Mouse (Mus musculus) layer of hippocampus, adult 2 months (tissue): ENCODE data around the gene Ly6g5b. TPM values are rescaled to one million over a fixed set of nuclear protein-coding genes. Genes with fewer than 3 reads are reported as not detected.

ENCODE experiments used
- DNase-seq, 2 experiments: peaks; one replicate each; pipeline ENCODE4 v3.0.0; 2022; ENCODE audit warnings: low spot score in 2 of 2
- H3K27ac ChIP-seq: fragments of 200-600 bp; 2 replicates; pipeline ENCODE4 v1.8.1; 2022
- H3K4me3 ChIP-seq: fragments of 200-600 bp; 2 replicates; pipeline ENCODE4 v1.8.1; 2022; ENCODE audit warnings: mild to moderate bottlenecking
- CTCF ChIP-seq: fragments of 200-600 bp; conservative IDR thresholded peaks from 2 replicates; pipeline ENCODE4 v1.8.1; 2022; ENCODE audit warnings: antibody characterized with exemption, mild to moderate bottlenecking, moderate library complexity
- total RNA-seq, 2 experiments: library from RNA; stranded (reverse); gene quantifications; 2 replicates each; pipeline ENCODE4 v1.2.3; 2021

Gene Ly6g5b
- total RNA-seq, 2 experiments from 2014 or later: 0.54 TPM; not detected in 1

DNA sequence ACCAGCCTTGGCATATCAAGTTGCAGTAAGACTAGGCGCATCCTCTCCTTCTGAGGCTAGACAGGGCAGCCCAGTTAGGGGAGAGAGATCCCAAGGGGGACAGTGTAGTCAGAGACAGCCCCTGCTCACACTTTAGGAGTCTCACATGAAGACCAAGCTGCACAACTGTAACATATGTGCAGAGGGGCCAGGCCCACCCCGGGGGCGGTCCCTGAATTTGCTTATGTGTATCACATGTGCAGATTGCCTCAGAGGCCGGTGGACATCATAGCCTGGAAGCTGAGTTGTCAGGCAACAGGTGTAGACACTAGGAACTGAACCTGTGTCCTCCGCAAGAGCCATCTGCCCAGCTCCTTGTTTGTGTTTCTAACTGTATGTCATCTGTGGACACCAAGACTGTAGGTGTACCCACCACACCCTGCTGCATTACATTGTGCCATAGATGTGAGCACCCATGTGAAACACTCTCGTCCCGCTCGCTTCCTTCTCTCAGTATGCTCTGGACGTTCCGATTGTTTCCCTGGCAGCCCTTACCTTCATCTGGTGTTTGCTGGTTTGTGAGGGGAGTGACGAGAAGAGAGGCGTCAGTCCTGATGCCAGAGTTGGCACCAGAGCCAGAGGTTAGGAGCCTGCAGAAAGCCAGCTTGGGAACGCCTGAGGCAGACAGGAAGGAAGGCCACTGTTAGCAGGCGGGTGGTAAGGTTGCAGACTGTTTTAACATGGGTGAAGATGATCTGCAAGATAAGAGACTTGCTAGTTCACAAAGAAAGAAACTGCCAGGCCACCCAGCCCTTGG, 22.6 kb downstream of the Ly6g5b start:
- TF ChIP-seq CTCF: no peak
- DNase-seq: no peak

DNA sequence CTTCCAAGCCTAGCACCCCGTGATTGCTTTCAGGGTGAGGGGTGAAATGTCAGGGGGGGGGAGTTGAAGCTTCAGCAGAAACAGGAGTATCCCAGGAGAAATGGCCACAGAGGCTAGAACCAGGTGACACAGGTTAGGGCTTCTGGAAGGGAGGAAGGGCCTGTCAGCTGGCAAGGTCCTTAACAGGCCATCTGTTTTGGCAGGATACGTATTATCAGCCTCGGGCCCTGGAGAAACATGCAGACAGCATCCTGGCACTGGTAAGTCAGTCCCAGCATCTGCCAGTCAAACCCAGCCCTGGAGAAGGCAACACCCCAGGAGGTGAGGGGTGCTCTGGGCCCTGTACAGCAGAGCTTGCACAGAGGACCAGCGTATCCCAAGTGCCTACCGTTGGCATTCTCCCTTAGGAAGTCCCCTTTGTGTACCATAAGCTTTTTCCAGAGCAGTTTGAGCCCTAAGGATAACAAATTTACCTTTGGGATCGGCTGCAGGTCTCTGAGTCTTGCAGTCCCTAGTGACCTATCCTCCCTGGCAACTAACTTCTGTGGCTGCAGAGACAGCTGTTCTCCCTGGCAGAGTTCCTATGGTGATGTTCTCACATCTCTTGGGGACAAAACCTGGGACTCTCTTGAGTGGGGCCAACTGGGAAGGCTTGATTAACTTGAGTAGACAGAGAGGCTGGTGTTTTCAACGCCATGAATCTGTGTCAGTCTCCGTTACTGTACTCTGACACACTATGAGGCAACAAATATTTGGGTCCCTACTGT, 24.9 kb downstream of the Ly6g5b start:
- Histone ChIP-seq H3K27ac (peak overlapping the region; percentile 100), H3K4me3 (peak overlapping the region; percentile 82)
- DNase-seq: no peak
- no peak for TF ChIP-seq CTCF

More for the DNA sequence above, 22.6 kb downstream of the Ly6g5b start:
- Histone ChIP-seq H3K27ac (peak overlapping the region; percentile 25; the same call in 1 of the 2 replicates), H3K4me3 (no peak overlapping the region; the same call in 1 of the 2 replicates)

DNA sequence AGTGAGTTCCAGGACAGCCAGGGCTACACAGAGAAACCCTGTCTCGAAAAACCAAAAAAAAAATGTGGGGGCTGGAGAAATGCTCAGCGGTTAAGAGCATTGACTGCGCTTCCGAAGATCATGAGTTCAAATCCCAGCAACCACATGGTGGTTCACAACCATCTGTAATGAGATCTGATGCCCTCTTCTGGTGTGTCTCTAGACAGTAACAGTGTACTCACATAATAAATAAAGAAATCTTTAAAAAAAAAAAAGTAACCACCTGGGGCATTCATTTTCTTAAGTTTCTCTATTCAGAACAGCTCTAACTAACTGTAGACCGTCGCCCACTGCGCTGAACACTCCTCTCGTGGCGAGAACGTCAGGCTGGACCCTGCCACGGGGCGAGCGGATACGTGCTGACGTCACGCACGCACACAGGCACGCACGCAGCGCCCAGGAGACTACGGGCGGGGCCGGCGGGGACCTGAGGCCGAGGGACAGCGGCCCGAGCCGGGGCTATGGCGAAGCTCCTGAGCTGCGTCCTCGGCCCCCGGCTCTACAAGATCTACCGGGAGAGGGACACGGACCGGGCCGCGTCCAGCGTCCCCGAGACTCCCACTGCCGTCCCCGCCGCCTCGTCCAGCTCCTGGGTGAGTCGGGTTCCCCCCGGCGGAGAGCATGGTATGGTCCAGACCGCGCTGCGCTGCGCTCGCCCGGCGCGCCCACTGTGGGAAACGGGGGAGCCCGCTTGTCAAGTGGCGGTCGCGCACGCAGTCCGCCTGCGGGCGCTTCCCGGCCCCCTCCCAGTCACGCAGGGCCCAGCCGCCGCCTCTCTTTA, 26.2 kb downstream of the Ly6g5b start, which contains the start of gene Abhd16a:
Abhd16a (plus strand) TSS at position 439 of the 820 bp plus-strand sequence.
- DNase-seq: peak; percentile 93
- H3K4me3 ChIP-seq: peak within 1 kb of the TSS; percentile 82

DNA sequence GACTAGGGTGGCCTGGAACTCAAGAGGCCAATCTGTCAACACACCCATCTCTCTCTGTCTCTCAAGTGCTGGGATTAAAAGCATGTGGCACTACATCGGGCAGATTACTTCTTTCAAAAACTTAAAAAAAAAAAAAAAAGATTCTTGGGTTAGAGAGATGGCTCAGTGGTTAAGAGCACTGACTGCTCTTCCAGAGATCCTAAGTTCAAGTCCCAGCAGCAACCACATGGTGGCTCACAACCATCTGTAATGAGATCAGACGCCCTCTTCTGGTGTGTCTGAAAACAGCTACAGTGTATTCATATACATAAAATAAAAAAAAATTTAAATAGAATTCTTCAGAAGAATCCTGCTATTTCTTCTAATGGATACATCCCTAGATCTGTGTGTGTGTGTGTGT, 27.1 kb downstream of the Ly6g5b start:
- peak; percentile 71 for TF ChIP-seq CTCF
- Histone ChIP-seq H3K4me3 (no peak overlapping the region), H3K27ac (no peak overlapping the region)
- no peak for DNase-seq

More for the DNA sequence above, 26.2 kb downstream of the Ly6g5b start, which contains the start of gene Abhd16a:
- H3K27ac ChIP-seq: peak within 1 kb of the TSS; percentile 100
- peak; percentile 61 for TF ChIP-seq CTCF

GRCm38 (mm10) chr17:35085208-35085865, 29.9 kb downstream of the Ly6g5b start, which contains the start of gene Ly6g6f:
Ly6g6f (minus strand) TSS chr17:35085610.
- no peak within 1 kb of the TSS for H3K27ac ChIP-seq
- no peak for DNase-seq
- TF ChIP-seq CTCF: no peak
- no peak within 1 kb of the TSS for H3K4me3 ChIP-seq

DNA sequence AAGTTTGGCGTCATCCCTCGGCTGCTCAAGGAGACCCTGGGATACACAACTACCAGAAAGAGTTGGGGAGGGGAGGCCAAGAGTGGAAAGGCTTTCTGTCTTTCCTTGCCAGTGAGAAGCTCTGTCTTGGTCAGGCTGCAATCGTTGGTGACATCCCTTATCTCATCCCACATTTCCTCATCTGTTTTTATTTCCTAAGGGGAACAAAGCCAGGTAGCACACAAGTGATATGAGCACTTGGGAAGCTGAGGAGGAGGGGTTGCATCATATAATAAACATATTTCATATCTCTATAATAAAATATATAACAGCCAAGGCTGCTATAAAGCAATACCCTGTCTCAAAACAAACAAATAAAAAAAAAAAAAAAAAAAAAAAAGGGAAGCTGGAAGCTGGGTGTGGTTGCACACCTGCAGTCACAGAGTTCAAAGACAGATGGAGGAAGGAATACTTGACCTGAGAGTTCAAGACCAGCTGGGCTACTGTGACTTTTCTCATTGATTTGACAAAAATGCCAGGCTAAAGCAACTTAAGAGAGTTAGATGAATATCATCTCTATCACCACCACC, 31.2 kb downstream of the Ly6g5b start:
- DNase-seq: no peak
- no peak for TF ChIP-seq CTCF
- H3K4me3 ChIP-seq: no peak overlapping the region
- no peak overlapping the region for H3K27ac ChIP-seq

DNA sequence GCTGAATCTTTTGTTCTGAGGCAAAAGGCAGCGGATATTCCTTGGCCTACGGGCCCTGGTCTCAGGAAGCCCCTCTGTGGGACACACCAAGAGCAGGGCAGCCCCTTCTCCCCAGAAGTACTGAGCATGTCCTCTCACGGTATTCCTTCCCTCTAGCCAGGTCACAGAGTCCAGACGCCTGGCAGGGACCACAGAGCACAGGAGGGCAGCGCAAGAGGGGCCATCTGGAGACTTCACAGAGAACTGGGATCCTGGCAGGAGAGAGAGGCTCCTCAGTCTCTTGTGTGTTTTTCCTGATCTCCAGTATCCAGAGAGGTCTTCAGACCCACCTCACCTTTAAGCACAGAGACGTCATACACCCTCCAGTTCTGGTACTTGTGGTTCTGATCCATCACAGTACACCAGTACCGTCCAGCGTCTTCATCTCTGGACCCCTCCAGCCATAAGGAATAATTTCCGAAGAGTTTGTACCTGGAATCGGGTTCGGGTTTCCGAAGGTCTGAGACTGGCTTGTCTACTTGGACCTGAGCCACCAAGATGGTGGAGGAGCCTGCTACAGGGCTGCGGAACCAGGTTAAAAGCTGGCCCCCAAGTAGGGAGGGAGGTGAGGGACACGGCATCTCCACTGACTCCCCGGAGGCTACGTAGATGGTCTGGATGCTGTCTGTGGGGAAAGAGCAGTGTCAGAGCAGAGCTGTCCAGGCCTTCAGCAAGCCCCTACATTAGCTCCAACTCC, 32.2 kb downstream of the Ly6g5b start:
- Histone ChIP-seq H3K4me3 (no peak overlapping the region), H3K27ac (no peak overlapping the region)
- no peak for DNase-seq

GRCm38 (mm10) chr17:35080710-35081109, 34.5 kb downstream of the Ly6g5b start:
- no peak overlapping the region for H3K4me3 ChIP-seq
- no peak for DNase-seq
- peak overlapping the region; percentile 62; the same call in 1 of the 2 replicates for H3K27ac ChIP-seq
- no peak for TF ChIP-seq CTCF

More for the DNA sequence above, 32.2 kb downstream of the Ly6g5b start:
- TF ChIP-seq CTCF: no peak

- no peak for DNase-seq
- no peak overlapping the region for H3K4me3 ChIP-seq
- TF ChIP-seq CTCF: no peak
- H3K27ac ChIP-seq: peak overlapping the region; percentile 62; the same call in 1 of the 2 replicates
Measured at GRCm38 (mm10) chr17:35080248-35080647, 35.0 kb downstream of the Ly6g5b start.

- no peak overlapping the region for H3K4me3 ChIP-seq
- no peak for DNase-seq
- peak overlapping the region; percentile 62; the same call in 1 of the 2 replicates for H3K27ac ChIP-seq
- no peak for TF ChIP-seq CTCF
Measured at GRCm38 (mm10) chr17:35079778-35080177, 35.5 kb downstream of the Ly6g5b start.

GRCm38 (mm10) chr17:35077786-35078233, 37.4 kb downstream of the Ly6g5b start, which contains the start of gene Ly6g6d:
Ly6g6d (minus strand) TSS chr17:35078065.
- peak; percentile 66 for TF ChIP-seq CTCF
- peak within 1 kb of the TSS; percentile 43; the same call in 1 of the 2 replicates for H3K27ac ChIP-seq

More at GRCm38 (mm10) chr17:35077786-35078233, 37.4 kb downstream of the Ly6g5b start, which contains the start of gene Ly6g6d:
- DNase-seq: no peak
- H3K4me3 ChIP-seq: peak within 1 kb of the TSS; percentile 43
